Mouse (Mus musculus) hindbrain, embryonic 14.5 days (tissue): Measurements from ENCODE around the gene Lrrc38. TPM values are rescaled to one million over a fixed set of nuclear protein-coding genes. Genes with fewer than 3 reads are reported as not detected.
"Not testable (repeated sequence)": the region's sequence is repeated elsewhere in the genome, so short reads cannot be mapped to it uniquely, and the experiment has no call there.

Experiments
- ATAC-seq: fragments of 200-750 bp; cut with Nextera tagmentation; 2 replicates; pipeline ENCODE4 v1.8.0; 2017; ENCODE audit warnings: moderate number of reproducible peaks, mild to moderate bottlenecking, moderate TSS enrichment, moderate library complexity; ENCODE audit not compliant: low FRiP score
- DNase-seq: peaks from one replicate; pipeline ENCODE4 v3.0.0-alpha.2; 2015; ENCODE audit warnings: low spot score
- H3K27ac ChIP-seq: fragments of 300-500 bp; sonication (generic); 2 replicates; pipeline ENCODE4 v1.5.1; 2014; ENCODE audit warnings: mild to moderate bottlenecking, moderate library complexity
- H3K27me3 ChIP-seq: fragments of 300-500 bp; sonication (generic); 2 replicates; pipeline ENCODE4 v1.6.1; 2014; ENCODE audit warnings: mild to moderate bottlenecking, low read length, mixed read lengths; ENCODE audit not compliant: control insufficient read depth, insufficient read depth
- H3K36me3 ChIP-seq: fragments of 300-500 bp; sonication (generic); replicated peaks from 2 replicates; pipeline ENCODE4 v1.6.1; 2014; ENCODE audit not compliant: control insufficient read depth, insufficient read depth
- H3K4me1 ChIP-seq: fragments of 300-500 bp; sonication (generic); replicated peaks from 2 replicates; pipeline ENCODE4 v1.6.1; 2014; ENCODE audit warnings: antibody characterized with exemption, low read length, mixed read lengths; ENCODE audit not compliant: control insufficient read depth, insufficient read depth
- H3K4me2 ChIP-seq: fragments of 300-500 bp; sonication (generic); replicated peaks from 2 replicates; pipeline ENCODE4 v1.6.1; 2014; ENCODE audit warnings: mild to moderate bottlenecking, moderate library complexity
- H3K4me3 ChIP-seq: fragments of 300-500 bp; sonication (generic); replicated peaks from 2 replicates; pipeline ENCODE4 v1.5.1; 2014; ENCODE audit warnings: mild to moderate bottlenecking, low read length
- H3K9ac ChIP-seq: fragments of 300-500 bp; sonication (generic); 2 replicates; pipeline ENCODE4 v1.6.1; 2014
- H3K9me3 ChIP-seq: fragments of 300-500 bp; sonication (generic); 2 replicates; pipeline ENCODE4 v1.6.1; 2016; ENCODE audit warnings: low read length; ENCODE audit not compliant: control insufficient read depth
- WGBS: fragments of 180-500 bp; shearing (Covaris S2); extraction: QIAGEN DNeasy Blood & Tissue Kit; methylation state at CpG from one replicate; pipeline ENCODE4 v1.1.7; 2014; 5-methylcytosine and 5-hydroxymethylcytosine counted together
- polyA plus RNA-seq: library from polyadenylated mRNA; unstranded; fragments of >200 nt; fragmentation: Nextera tagmentation; extraction: Ambion mirVana; gene quantifications from 2 replicates; pipeline ENCODE4 v1.2.1, GENCODE M21; 2014

The Lrrc38 gene
- polyA plus RNA-seq, 1 experiment from 2014 or later, result 0.51 TPM

- no peak for ATAC-seq
- Histone ChIP-seq H3K36me3 (no peaks in the 10 kb centered on the region), H3K27ac (no peak overlapping the region), H3K9ac (no peak overlapping the region), H3K4me3 (no peak overlapping the region), H3K9me3 (no peaks in the 10 kb centered on the region), H3K4me1 (no peaks in the 10 kb centered on the region), H3K27me3 (no peaks in the 10 kb centered on the region), H3K4me2 (no peak overlapping the region)
- DNase-seq, result no peak
- 79% methylated on average over 7 of the region's 7 CpGs for WGBS
Measured at GRCm38 (mm10) chr4:143341470-143341869, 8.1 kb upstream of the Lrrc38 start.

- DNase-seq, H3K36me3 ChIP-seq, H3K27ac ChIP-seq, H3K4me3 ChIP-seq, H3K9ac ChIP-seq, H3K9me3 ChIP-seq, H3K4me1 ChIP-seq, H3K4me2 ChIP-seq, ATAC-seq: not testable (repeated sequence)
- peaks cover 31% of the 10 kb centered on the region for H3K27me3 ChIP-seq
- 93% methylated on average over 5 of the region's 5 CpGs for WGBS
Measured at GRCm38 (mm10) chr4:143345491-143345890, 4.1 kb upstream of the Lrrc38 start.

- H3K9ac ChIP-seq, result no peak overlapping the region
- H3K4me1 ChIP-seq, result peaks cover 9% of the 10 kb centered on the region; the same call in 1 of the 2 replicates
- H3K27me3 ChIP-seq, result peaks cover 52% of the 10 kb centered on the region
- H3K27ac ChIP-seq, result no peak overlapping the region
- no peak overlapping the region for H3K4me2 ChIP-seq
- no peaks in the 10 kb centered on the region for H3K9me3 ChIP-seq
- WGBS, result 28% methylated on average over 5 of the region's 5 CpGs
- H3K4me3 ChIP-seq, result no peak overlapping the region
- H3K36me3 ChIP-seq, result no peaks in the 10 kb centered on the region
- no peak for DNase-seq
- no peak for ATAC-seq
Measured at GRCm38 (mm10) chr4:143348678-143349077, 879 bp upstream of the Lrrc38 start.

- Histone ChIP-seq H3K9me3 (no peaks in the 10 kb centered on the region), H3K36me3 (no peaks in the 10 kb centered on the region), H3K4me1 (peaks cover 9% of the 10 kb centered on the region; the same call in 1 of the 2 replicates), H3K4me3 (peak overlapping the region; percentile 53), H3K9ac (peak overlapping the region; percentile 47), H3K4me2 (peak overlapping the region; percentile 97), H3K27me3 (peaks cover 52% of the 10 kb centered on the region), H3K27ac (no peak overlapping the region)
- ATAC-seq (peak; percentile 63; the same call in 1 of the 2 replicates), DNase-seq (no peak)
- WGBS, result 3% methylated on average over 71 of the region's 72 CpGs
Measured at GRCm38 (mm10) chr4:143350047-143351015, 774 bp downstream of the Lrrc38 start.

GRCm38 (mm10) chr4:143352301-143352700 lies 2.7 kb downstream of the Lrrc38 start:
- Histone ChIP-seq H3K27ac (no peak overlapping the region), H3K4me3 (no peak overlapping the region), H3K36me3 (no peaks in the 10 kb centered on the region), H3K4me1 (peaks cover 9% of the 10 kb centered on the region; the same call in 1 of the 2 replicates), H3K9me3 (no peaks in the 10 kb centered on the region), H3K9ac (no peak overlapping the region), H3K27me3 (peaks cover 51% of the 10 kb centered on the region), H3K4me2 (no peak overlapping the region)
- no peak for ATAC-seq
- DNase-seq, result no peak
- WGBS, result 78% methylated on average over 4 of the region's 4 CpGs

GRCm38 (mm10) chr4:143361520-143361919 lies 12.0 kb downstream of the Lrrc38 start:
- H3K27ac ChIP-seq, result no peak overlapping the region
- no peak overlapping the region for H3K4me2 ChIP-seq
- H3K9ac ChIP-seq, result no peak overlapping the region
- WGBS, result 46% methylated on average over 10 of the region's 10 CpGs
- H3K36me3 ChIP-seq, result no peaks in the 10 kb centered on the region
- H3K9me3 ChIP-seq, result no peaks in the 10 kb centered on the region
- no peak overlapping the region for H3K4me3 ChIP-seq
- ATAC-seq (no peak), DNase-seq (no peak)
- 0 out of 2 replicates have a peak, but pooled peaks cover 3% of the 10 kb centered on the region for H3K4me1 ChIP-seq
- no peaks in the 10 kb centered on the region for H3K27me3 ChIP-seq

- H3K4me3 ChIP-seq, result no peak overlapping the region
- no peak overlapping the region; the same call in 1 of the 2 replicates for H3K4me2 ChIP-seq
- no peak for ATAC-seq
- no peaks in the 10 kb centered on the region for H3K9me3 ChIP-seq
- 0 out of 2 replicates have a peak, but pooled peaks cover 5% of the 10 kb centered on the region for H3K4me1 ChIP-seq
- H3K27me3 ChIP-seq, result no peaks in the 10 kb centered on the region
- 32% methylated on average over 15 of the region's 15 CpGs for WGBS
- no peak for DNase-seq
- H3K36me3 ChIP-seq, result no peaks in the 10 kb centered on the region
- peak overlapping the region; percentile 20; the same call in 1 of the 2 replicates for H3K27ac ChIP-seq
- 0 out of 2 replicates have a peak overlapping the region, but pooled peaks have one; percentile 20 for H3K9ac ChIP-seq
Measured at GRCm38 (mm10) chr4:143366415-143367041, 17.0 kb downstream of the Lrrc38 start.

- peak overlapping the region; percentile 20 for H3K4me2 ChIP-seq
- no peak overlapping the region for H3K4me3 ChIP-seq
- no peaks in the 10 kb centered on the region for H3K9me3 ChIP-seq
- DNase-seq (peak; percentile 52), ATAC-seq (peak; percentile 32; the same call in 1 of the 2 replicates)
- no peaks in the 10 kb centered on the region for H3K36me3 ChIP-seq
- H3K4me1 ChIP-seq, result peaks cover 15% of the 10 kb centered on the region
- WGBS, result 14% methylated on average over 7 of the region's 7 CpGs
- H3K9ac ChIP-seq, result peak overlapping the region; percentile 9; the same call in 1 of the 2 replicates
- 0 out of 2 replicates have a peak overlapping the region, but pooled peaks have one; percentile 14 for H3K27ac ChIP-seq
- no peaks in the 10 kb centered on the region for H3K27me3 ChIP-seq
Measured at GRCm38 (mm10) chr4:143379480-143379879, 29.9 kb downstream of the Lrrc38 start.
